Mouse (Mus musculus) mesoderm, embryonic 11.5 days (tissue): ENCODE measurements at regions not wholly inside any gene's neighbourhood (a gene's known extent, or its start where the extent isn't known, plus 50 kb on each side); places are given as distances from the start of the nearest gene placed in this dataset.

Experiments used
- DNase-seq: peaks from one replicate; pipeline ENCODE4 v3.0.0-alpha.2; 2012; ENCODE audit warnings: low read depth, low spot score

DNA sequence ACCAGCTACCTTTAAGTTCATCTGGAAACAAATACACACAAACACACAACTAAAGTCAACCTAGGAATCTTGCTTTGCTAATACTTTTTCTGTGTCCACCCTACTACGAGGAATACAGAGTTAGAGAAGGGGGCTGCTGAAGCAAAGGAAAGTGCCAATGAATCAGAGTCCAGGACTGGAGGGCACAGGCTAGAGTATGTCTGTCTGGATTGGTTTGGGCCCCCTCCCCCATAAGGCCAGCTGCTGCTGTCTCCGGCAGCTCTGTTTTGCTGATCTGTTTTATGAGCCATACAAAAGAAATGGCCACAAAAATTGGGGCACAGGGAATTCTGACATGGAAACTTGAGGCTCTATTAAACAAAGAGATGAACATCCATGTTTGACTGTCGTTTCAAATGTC, 74.8 kb upstream of the Slc25a13 start:
- DNase-seq, result no peak

DNA sequence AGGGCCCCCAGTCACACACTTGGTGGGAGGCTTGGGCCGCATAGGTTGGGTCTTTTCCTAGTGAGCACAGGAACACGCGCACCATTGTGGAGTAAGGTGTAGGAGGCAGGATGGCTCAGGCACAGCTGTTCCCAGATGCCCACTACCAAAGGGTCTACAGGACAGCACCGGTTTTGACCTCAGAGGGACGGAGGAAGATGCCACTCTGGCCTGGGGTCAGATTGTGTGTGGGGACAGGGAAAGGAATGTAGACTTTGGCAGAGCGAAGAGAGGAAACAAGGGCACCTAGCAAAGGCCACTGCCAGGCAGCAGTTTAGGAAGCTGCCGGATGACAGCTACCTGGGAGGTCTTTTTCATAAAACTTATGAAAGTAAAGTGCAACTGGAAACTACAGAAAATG, 73.5 kb upstream of the Slc25a13 start:
- DNase-seq, result no peak

DNA sequence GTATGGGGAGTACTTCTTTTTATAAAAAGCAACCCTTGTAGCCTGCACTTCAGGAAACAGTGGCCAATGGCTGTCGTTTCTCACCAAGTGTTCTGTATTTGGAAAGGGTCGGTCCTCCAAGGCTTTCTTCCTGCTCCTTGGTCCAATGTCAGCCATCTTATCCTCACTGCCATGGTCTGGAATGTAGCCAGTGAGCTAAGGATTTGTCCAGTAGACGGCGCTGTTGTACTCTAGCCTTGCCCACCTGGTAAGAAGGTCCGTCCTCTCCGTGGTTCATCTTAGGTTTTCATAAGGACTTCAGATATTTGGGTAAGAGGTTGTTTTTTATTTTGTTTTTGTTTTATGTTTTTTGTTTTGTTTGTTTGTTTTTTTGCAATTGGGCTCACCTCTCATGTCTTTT, 72.8 kb upstream of the Slc25a13 start:
- DNase-seq, result peak; percentile 77

DNA sequence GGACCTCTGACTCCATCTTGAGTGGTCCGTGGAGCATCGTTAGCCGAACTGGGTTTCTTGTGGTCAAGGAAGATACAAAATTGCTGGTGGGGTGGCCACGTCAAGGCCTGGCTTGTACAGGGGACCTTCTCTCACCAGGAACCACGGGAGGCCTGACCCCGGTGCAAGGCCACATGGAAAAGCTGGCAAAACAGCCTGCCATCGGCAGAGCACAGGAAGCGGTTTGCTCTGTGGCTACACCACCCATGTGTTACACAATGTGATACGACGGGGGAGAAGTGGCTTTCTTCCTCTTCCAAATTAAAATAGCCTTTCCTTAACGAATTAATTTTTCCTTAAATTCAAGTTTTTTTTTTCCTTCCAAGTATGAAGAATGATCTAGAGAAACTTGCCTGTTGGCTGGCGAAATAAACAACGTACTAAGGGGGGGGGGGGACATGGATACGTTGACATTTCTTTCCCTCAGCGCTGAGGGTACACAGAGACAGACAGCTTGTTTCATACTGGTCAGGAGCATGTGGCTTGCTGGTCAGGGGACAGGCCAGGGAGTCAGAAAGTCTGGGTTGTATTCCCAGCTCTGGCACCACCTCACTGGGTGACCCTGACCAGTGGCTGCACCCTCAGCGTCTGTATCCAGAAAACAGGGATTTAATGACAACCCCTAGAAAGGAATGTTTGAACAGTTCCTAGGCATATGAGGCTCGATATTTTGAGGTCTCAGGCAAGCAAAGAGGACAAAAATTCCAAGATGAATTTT, 64.0 kb upstream of the Slc25a13 start:
- no peak for DNase-seq

DNA sequence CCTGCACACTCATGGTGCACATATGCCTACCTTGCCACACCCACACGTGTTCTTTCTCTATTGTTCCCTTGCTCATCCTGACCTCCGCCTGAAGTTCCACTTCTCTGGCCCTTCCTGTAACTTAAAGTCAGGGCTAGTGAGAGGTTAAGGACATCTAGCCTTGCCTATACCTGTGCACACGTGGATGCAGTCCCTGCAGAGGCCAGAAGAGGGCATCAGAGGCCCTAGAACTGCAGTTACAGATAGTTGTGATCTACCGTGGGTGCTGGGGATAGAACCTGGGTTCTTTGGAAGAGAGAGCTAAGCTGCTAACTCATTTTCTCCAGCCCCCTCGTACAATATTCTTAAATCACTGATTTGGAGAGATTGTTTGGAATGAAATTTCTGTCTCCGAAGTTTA, 62.7 kb upstream of the Slc25a13 start:
- no peak for DNase-seq

DNA sequence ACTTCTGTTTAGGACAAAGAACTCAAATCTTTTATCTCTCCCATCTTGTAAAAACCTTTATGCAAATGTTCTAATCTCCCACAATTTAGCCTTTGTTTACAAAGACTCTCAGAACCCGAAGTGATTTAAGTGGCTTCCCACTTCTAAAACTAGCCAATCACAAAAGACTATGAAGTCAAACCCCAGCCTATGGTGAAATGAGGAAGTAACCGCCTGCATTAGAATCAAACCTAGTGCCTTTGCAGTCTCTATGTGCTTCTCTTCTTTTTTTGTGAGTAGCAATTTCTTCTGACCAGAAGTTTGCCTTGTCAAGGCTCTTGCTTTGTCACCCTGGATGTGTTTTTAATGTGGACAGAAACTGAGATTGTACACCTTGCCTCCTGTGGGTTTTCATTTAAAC, 53.6 kb upstream of the Slc25a13 start:
- no peak for DNase-seq
